Mouse (Mus musculus): ENCODE data around the gene Ccnjl. TPM values are rescaled to one million over a fixed set of nuclear protein-coding genes. Genes with fewer than 3 reads are reported as not detected.
A peak's percentile ranks its signal among the peaks of the same experiment; 100 is the strongest.

Gene Ccnjl
- total RNA-seq, 2 experiments from 2014 or later: 7.8 to 9.9 TPM

DNA sequence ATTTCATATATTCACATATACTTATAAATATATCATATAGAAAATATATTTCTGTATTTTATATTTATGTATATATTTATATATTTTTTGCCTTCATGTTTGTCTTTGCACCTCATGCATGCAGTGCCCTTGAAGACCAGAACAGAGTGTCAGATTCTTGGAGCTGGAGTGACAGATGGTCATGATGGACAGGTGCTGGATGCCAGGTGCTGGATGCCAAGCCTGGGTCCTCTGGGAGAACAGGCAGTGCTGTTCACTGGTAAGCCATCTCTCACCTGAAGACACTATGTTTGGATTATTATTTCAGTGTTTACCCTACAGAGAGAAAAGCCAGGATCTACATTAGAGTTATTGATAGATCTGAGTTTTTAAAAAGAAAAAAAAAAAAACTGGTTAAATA is 9.8 kb upstream of the Ccnjl start:
- DNase-seq (ENCODE audit: low spot score in 2 of 2): no peak

DNA sequence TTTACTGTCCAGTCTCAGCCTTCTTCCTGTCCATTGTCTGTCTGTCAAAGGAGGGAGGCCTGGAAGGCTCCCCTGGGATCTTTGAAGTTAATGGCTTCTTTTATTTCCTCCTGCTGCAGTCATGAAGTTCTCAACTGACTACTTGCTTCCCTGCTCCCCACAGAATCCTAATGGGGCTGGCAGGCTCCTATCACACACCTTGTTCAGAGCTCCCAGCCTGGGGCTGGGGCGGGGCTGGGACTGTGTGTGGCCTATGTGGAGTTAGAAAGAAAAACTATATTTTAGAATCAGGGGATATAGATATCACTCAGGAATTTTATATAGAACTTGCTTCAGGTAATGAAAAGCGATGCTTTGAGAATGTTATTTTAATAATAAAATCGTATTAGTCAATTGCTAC is 8.1 kb upstream of the Ccnjl start:
- no peak for DNase-seq (ENCODE audit: low spot score in 2 of 2)

DNA sequence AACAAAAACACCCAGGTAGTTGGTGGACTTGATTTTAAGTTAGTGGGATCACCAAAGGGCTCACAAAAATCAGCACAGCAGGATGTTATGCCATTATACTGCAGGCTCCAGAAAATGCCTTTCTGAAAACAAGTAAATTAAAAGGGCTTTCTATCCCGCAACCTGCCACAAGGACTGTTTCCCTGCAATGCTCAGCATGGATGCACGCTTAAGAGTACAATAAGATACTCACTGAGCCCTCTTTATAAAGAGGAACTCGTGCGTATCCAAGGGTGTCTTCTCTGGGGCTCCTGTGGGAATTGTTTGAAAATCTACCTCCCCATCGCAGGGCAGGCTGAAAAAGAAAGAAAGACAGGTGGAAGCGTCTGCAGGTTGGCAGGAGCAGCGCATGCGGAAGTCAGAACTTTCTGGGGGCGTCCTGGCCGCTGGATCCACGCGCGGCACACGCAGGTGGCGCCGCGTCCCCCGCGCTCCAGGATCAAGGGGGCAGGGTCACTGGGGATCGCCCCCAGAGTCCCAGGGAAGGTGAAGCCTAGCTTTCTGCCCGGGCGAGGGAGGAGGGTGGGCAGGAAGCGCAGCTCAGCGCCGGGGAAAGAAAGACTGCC is 404 bp upstream of the Ccnjl start:
- peak in 1 of 2 experiments; percentile 67 for DNase-seq (ENCODE audit: low spot score in 2 of 2)

DNA sequence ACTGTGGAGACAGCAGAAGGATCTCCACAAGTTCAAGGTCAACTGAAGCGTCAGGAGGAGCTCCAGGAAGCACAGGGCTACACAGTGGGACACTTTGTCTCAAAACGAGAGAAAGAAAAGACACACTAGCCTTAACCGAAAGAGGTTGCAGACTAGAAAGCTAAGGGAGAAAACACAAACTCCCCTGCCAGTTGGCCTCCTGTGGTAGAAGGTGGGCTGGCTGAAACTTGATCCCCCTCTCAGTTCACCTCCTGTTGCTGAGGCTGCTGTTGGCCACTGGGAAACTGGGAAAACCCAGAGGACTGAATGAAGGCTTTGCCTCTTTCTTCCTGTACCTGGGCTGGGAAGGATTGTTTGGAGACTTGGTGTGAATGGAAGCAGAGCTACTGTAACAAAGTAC is 1.5 kb downstream of the Ccnjl start:
- DNase-seq (ENCODE audit: low spot score in 2 of 2): no peak

DNA sequence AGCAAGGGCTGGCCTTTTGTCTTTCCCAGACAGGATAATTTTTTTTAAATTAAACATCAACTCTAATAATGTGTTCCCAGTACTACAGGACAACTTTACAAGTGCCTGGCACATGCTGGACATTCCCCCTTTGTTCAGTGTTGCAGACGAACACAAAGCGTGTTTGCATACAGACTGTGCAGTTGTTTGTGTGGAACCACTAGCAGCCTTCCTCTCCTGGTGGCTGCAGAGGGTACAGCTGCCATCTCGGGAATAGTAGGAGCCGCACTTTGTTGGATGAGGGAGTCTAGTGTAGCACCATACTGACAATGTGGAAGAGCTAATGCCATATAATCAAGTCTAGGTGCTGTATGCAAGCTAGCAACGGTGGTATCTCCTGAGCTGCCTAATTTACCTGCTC is 3.0 kb downstream of the Ccnjl start:
- no peak for DNase-seq (ENCODE audit: low spot score in 2 of 2)

DNA sequence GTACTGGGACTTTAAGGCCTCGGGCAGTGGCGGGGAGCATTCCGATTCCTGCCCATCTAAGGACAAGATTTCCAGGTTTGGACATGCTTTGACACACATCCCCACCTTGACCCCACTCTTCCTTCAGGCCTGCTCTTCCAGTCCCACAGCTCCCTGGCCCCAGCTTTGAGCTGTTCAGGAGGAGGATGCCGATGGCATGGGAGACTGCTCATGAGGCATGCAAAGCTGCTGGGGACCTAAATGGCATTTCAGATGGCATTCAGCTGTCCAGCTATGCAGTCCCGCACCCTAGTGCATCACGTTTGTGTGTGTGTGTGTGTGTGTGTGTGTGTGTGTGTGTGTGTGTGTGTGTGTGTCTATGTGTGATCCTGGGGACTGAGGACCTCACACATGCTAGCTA is 8.5 kb downstream of the Ccnjl start:
- no peak for DNase-seq (ENCODE audit: low spot score in 2 of 2)

DNA sequence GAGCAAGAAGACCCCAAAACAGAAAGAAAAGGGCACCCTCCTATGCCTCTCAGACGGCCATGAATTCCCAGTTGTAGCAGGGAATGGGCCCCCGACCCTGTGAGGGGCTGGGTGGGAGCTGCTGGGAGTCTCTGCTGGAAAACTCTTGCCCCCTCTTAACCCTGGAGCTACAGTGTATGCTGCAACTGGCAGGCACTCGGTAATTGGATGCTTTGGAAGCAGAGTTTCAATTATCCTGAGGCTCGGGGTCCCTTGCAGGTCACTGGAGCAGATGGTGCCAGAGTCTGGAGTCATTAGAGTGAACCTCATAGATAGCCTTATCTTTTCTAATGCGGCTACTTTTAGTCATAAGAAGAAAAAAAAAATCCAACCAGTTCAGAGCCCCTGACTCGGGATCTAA is 11.3 kb downstream of the Ccnjl start:
- DNase-seq (ENCODE audit: low spot score in 2 of 2): no peak

DNA sequence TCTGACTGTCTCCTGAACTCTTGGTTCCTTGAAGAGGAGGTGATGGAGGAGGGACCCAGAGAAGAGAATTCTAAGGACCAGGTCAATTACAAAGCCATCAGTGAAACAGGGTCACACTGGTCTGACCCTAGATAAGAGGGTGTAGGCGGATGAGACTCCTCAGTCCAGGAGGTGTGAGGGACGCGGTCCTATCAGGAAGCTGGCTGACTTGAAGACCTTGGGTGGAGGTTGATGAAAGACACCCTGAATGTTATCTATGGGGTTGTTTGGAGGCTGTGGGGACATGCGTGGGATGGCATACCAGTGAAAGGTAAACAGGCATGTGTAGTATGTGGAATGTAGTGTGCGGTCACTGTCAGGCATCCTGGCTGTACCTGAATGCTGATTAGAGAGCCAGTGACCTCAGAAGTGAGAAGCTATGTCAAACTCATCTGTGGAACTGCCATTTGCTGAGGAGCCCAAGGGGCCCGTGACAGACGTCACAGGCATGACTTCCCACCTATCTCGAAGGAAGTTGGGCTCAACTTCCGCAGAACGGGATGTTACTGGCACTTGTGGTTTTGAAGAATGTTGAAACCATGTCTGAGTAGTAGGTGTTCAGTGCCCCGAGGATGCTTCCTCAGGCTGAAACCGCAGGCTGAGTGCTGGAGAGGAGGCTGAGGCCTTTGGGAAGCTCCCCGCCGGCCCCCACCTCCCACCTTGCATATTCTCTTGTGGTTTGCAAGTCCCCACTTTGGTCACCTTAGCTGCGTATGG is 15.3 kb downstream of the Ccnjl start:
- no peak for DNase-seq (ENCODE audit: low spot score in 2 of 2)

DNA sequence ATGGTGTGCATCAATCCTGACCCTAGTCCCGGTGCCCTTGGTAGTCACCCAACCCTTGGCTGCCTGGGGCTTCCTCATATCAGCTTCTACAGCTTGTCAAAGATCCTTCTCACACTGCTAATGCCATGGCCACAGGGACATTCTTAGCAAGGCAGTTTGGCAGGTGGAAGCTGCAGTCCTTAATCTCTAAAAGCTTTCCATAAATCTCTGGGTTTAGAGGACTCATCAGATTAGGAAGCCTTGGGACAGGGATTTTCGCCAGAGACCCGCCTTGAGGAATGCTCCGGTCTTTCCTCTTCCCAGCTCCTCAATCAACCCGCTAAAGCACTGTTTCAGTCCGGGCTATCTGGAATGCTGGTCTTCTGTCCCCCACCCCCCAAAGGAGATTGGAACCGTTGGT is 16.2 kb downstream of the Ccnjl start:
- DNase-seq (ENCODE audit: low spot score in 2 of 2): no peak

DNA sequence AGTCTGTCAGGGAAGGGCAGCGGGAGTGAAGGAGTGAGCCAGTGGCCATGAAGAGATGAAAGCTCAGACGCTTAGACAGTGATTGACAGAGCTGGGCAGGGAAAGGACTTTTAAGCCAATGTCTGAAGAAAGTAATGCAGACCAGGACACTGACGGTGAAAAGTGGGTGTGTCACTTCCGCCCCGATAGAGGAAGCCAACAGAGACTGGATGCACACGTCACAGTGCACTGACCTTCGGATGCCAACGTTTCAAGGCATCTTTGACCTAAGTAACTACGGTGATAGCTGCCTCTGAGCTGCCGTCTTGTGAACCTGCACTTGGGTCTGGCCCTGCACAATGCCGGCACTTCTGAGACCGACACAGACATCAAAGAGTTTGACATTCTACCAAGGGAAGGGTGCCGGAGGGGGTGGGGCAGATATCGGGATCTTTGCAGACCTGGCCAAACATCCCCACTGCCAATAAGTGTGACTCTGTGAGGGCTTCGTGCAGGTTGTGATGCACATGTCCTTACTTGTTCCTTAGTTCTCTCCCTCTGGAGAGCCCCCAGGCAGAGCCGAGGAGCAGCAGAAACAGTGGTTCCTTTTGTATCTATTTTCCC is 17.4 kb downstream of the Ccnjl start:
- DNase-seq (ENCODE audit: low spot score in 2 of 2): no peak

DNA sequence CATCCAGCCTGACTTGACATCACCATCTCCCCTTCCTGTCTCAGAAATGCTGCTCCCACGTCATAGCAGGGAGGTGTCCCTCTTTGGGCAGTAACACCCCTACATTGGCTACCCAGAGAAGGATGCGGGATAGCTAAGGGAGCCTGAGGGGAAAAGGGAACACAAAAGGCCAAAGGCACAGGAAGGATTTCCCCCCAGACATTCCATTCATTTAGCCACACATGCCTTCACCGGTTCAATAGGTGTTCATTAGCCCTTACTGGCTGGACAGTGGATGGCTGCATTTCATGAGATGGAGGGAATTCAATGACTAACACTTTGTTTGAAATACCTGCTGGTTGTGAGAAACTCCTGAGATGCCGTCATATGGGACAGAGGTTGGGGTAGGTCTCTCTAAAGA is 18.1 kb downstream of the Ccnjl start:
- no peak for DNase-seq (ENCODE audit: low spot score in 2 of 2)

DNA sequence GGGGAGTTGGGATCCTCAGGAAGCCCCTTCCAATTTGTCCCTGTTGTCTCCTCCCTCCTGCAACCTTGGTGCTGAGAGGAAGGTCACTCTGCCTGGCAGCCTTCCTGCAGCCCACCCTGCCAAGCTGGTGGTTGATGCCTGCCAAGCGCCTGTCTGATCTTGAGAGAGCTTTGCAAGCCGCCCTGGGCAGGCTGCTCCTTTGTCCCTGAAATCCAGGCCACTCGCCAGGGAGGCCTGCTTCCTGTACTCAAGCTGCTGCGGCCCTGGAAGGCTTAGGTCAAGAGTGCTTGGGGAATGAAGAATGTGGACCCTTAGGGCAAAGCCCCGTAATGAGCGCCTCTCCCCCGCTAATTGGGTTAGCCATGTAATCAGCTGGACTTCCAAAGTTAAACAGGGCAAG is 19.6 kb downstream of the Ccnjl start:
- peak; percentile 71 to 75 for DNase-seq (ENCODE audit: low spot score in 2 of 2)

DNA sequence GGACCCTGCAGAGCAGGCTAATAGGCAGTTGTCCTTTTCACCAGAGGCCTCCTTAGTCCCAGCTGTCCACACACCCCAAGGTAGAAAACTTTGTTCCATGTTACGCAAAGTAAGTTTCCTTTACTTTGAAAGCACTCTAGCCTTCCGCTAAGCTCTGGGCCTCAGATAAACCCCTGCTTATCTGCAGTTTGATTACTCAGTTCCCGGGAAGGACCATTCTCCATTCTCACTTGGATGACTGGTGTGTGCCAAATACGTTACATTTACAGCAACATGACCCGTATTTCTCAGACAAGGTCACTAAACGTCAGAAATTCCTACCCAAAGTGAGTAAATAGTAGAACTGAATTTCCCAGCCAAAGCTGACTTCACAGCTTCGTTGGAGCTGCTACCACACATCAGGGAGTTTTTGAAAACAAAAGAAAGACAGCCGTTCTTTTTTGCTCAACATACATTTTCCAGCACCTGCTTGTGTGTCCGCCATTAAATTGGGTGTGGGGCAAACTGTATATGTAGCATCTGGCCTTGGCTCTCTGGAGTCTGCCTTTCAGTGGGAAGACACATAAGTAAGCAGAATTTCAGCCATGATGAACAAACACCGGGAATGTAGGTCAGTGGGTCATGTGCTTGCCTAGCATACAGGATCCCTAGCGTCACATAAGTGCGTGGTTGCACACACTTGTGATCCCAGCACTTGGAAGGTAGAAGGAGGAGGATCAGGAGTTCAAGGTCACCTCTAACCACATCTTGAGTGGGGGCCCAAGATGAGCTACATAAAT is 20.3 kb downstream of the Ccnjl start:
- no peak for DNase-seq (ENCODE audit: low spot score in 2 of 2)

DNA sequence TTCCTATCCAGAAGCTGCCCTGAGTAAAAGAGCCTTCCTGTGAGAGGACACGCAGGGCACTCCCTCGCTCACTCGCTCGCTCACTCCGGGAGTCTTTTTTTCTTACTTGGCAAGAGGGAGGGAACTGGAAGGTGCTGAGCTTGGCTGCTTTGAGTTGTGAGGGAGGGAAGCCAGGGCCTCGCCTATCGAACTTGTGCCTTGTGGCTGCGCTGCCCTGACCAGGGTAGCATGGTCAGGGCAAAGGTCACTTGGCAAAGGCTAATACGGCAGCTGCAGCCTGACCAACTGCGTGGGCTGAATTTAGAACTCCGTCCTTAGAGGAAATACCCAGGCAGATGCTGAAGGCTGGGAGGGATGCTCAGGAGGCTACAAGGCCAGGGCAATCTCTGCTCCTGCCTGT is 21.1 kb downstream of the Ccnjl start:
- DNase-seq (ENCODE audit: low spot score in 2 of 2): no peak

DNA sequence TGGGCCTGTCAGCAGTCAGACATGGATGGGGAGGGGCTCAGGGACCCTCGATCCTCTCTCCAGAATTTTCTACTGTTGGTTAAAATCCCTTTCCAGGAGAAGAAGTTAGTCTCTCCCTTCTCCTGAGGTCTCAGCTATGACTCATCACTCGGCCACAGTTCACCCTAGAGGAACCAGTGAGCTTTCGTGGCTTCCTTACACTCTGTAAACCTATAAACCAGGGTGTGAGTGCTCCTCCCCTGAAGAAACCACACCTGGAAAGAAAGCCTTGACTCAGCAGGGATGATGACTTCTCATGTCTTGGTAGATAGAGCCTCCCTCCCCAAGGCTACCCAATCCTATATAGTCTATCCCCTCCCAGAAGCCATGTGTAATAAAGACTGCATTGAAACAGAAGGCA is 23.2 kb downstream of the Ccnjl start:
- DNase-seq (ENCODE audit: low spot score in 2 of 2): no peak

DNA sequence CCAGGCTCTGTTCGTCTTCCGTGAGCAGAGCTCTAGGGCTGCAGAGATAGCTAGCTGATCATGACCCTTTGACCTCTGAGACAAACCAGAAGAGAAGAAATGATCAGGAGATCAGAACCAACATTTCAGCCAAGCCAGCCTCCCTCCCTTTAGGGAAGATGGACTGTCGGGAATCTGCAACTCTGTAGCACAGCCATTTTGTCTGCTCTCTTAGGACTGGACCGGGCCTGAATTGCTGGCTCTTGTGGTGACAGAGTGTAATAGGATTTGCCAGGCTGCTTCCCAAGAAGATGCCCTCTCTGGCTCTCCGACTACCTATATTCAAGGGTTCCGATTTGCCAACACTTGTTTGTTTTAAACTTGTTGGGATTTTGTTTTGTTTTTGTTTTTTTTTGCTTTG is 24.1 kb downstream of the Ccnjl start:
- DNase-seq (ENCODE audit: low spot score in 2 of 2): no peak

DNA sequence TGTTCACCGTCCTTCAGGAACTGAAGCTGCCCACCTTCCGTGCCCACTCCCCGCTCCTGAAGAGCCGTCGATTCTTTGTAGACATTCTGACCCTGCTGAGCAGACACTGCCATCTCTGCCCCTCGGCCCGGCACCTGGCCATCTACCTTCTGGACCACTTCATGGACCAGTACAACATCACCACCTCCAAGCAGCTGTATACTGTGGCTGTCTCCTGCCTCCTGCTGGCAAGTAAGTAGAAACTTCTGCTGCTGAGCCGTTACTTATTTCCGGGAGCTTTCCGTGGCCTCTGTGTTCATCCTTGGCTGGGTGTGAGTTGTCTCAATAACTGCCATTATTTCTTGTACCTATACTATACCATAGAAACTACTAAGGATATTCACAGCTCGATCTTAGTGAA is 28.0 kb downstream of the Ccnjl start:
- DNase-seq (ENCODE audit: low spot score in 2 of 2): no peak

DNA sequence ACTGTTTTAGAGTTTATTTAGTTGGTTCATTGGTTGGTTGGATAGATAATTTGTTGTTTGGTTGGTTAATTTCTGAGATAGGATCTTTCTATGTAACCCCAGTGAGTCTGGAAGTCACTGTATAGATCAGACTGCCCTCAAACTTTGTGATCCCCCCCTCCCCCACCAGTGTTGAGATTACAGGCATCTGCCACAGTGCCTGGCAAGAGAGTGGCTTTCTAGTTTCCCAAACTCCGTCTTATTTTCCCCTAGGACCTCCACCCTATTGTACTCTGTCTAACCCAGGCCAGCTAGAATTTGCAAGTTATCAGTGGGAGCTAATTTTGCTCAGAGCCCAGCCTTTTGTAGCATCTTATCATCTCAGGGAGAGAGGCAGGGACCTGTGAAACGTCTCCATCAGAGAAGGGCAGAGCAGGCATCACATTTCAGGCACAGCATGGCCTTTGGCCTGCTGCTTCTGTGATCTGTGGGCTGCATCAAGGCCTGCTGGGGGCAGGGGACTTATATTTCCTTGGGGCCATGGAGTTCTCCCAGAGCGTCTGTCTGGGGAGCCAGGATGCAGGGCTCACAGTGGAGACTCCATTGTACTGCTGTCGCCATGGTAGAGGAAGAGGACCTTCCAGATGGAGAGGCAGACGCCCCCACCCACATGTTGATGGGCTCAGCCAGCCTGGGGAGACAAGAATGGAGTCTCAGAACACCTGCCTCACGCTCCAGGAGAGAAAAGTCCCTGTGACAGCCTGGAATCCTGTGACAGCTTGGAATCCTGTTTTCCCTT is 31.1 kb downstream of the Ccnjl start:
- DNase-seq (ENCODE audit: low spot score in 2 of 2): peak; percentile 66 to 81

DNA sequence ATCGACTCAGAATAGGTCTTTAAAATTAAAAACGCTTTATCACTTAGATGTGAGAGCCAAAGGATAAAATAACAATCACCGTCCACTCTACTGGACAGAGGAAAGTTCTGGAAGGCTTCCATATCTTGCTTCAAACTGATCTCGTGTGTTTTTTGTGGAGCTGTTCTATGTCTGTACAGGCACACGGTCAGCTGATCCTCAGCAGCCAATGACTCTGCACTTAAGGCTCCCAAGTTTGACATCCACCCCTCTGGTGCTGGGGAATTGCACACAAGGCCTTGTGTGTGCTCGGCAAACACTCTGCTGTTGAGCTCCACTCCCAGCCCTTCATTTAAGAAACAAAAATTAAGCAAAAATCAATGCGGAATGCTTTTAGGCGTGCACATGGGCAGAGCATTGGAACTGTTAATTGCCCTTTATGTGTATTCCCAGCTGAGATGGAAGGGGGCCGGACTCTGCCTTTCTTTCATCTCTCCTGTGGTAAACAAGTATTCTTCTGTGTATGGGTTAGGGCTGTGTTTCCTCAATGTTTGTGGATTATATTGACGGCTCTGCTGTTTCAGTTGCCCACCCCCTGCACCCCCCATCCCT is 35.2 kb downstream of the Ccnjl start:
- DNase-seq (ENCODE audit: low spot score in 2 of 2): no peak

DNA sequence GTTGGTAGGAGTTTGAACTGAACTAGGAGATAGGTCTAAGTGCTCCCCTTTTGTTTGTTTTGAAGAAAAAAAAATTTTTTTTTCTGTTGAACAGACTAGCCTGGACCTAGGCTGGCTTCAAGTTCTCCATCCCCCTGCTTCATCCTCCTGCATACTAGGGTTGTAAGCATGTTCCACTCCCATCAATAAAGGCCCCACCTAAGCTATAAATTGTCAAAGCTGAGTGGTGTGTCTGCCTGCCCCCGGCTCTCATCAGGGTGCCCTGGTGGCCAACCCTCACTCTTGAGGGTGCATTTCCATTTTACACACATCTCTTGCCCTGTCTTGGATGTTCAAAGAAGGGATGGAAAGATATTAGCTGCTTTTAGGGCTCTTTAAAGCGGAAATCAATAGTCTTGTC is 36.8 kb downstream of the Ccnjl start:
- no peak for DNase-seq (ENCODE audit: low spot score in 2 of 2)

DNA sequence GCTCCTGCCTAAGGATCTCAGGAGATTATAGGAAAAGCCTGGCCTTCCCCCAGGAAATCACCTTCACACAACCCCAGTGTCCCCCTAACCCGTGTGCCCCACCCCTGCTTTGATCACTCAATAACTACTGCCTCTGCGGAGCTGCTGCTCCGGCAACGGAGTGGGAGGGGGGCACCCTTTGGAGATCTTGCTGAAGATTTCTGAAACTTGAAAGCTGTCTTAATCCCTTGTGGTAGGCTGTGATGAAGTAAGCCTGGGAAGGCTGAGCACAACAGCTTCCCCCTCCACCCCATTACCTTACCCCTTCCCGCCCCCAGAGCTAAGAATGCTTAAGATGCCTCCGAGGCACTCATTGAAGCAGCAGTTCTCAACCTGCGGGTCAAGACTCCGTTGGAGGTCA is 37.3 kb downstream of the Ccnjl start:
- no peak for DNase-seq (ENCODE audit: low spot score in 2 of 2)

Measured in layer of hippocampus, postnatal 14 days (tissue).